Mouse (Mus musculus): ENCODE data around the gene Fgf8. TPM values are rescaled to one million over a fixed set of nuclear protein-coding genes. Genes with fewer than 3 reads are reported as not detected.

Fgf8 gene
- polyA plus RNA-seq, 1 experiment from 2014 or later = 20.8 TPM

DNA sequence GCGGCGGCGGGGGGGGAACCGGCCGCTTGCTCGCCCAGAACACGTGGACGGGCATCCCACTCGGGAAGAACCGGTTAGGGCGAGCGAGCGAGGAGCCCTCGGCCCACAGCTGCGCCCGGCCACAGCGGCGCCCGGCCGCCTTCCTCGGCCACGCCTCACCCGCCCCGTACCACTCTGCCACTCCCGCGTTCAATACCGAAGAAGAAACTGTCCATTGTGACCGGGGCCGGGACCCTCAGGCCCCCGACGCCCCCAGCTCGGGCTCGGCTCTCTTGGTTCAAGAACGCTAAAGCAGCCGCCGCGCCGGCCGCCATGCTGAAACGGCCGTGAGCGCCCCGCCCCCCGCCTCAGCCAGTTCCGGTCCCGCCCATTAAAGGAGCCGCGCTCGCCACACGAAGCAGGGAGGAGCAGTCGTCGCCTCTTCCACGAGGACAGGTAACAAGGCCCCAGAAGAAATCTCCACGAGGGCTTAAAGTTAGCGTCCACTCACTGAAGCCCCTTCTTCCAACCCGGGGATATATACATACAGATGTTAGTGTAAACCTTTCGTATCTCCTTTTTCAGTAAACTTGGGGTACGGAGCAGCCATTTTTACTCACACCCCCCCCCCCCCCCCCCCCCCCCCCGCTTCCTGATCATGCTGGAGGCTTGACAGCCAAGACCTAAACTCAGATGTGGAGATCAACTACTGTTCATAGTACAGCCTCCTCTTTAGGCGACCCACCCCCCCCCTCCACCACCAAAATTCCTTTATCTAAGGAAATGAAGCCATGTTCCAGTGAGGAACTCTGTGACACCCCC is 6.7 kb upstream of the Fgf8 start, which contains the start of gene Npm3:
TSS of gene Npm3 (minus strand) at position 349 of the 801 bp plus-strand sequence.
- peak within 1 kb of the TSS; percentile 97 for H3K4me2 ChIP-seq (ENCODE audit: low read length)
- peak; percentile 57 for ATAC-seq (replicated peaks; ENCODE audit: low FRiP score, low read depth)
- no peak for TF ChIP-seq CTCF (IDR thresholded peaks at IDR 0.05; ENCODE audit: low read depth)

DNA sequence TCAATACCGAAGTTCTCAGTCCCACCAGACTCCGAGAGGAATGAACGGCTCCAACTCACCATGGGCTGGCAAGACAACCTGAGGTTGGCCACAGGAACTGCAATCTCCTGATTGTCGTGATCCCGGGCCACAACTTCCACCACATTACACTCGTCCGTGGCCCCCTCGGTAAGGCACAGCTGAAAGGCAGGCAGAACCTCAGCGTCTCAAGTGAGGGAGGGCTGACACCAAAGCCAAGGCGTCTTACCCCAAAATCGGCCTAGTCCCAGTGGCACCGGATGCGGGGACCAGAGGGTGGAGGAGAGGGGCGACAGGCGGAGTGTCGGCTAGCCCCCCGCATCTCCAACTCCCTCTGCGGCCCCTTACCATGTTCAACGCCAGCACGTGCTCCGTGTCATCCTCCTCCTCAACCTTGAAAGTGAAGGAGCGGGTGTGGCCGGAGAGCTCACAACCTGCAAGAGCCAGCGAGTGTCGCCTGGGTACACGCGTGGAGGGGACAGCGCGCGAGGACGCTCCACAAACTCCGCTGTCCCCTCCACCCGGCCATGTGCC is 6.1 kb upstream of the Fgf8 start:
- DNase-seq (ENCODE audit: low spot score) (no peak), ATAC-seq (replicated peaks; ENCODE audit: low FRiP score, low read depth) (peak; percentile 16; the same call in 1 of the 2 replicates)
- Histone ChIP-seq H3K9ac (ENCODE audit: low read depth, low read length) (peak overlapping the region; percentile 84), H3K4me3 (replicated peaks; ENCODE audit: low read depth, low read length) (peak overlapping the region; percentile 78), H3K27ac (no peak overlapping the region), H3K36me3 (ENCODE audit: insufficient read depth, low read length) (peaks cover 14% of the 10 kb centered on the region; the same call in 1 of the 2 replicates), H3K9me3 (replicated peaks; ENCODE audit: low read length) (no peaks in the 10 kb centered on the region), H3K27me3 (ENCODE audit: insufficient read depth, low read length) (peaks cover 18% of the 10 kb centered on the region; the same call in 1 of the 2 replicates), H3K4me1 (replicated peaks; ENCODE audit: insufficient read depth, low read length) (peaks cover 18% of the 10 kb centered on the region), H3K4me2 (ENCODE audit: low read length) (peak overlapping the region; percentile 97)
- TF ChIP-seq CTCF (IDR thresholded peaks at IDR 0.05; ENCODE audit: low read depth) = no peak
- WGBS = under 1% methylated on average over 33 of the region's 33 CpGs

More for the DNA sequence above, 6.7 kb upstream of the Fgf8 start, which contains the start of gene Npm3:
- Histone ChIP-seq H3K27me3 (ENCODE audit: insufficient read depth, low read length) (peaks cover 15% of the 10 kb centered on the region; the same call in 1 of the 2 replicates), H3K9me3 (replicated peaks; ENCODE audit: low read length) (no peaks in the 10 kb centered on the region), H3K9ac (ENCODE audit: low read depth, low read length) (peak within 1 kb of the TSS; percentile 84), H3K27ac (no peak within 1 kb of the TSS), H3K4me3 (replicated peaks; ENCODE audit: low read depth, low read length) (peak within 1 kb of the TSS; percentile 78), H3K36me3 (ENCODE audit: insufficient read depth, low read length) (peaks cover 18% of the 10 kb centered on the region), H3K4me1 (replicated peaks; ENCODE audit: insufficient read depth, low read length) (peaks cover 18% of the 10 kb centered on the region)
- DNase-seq (ENCODE audit: low spot score) = peak; percentile 91
- WGBS = under 1% methylated on average over 51 of the region's 60 CpGs

DNA sequence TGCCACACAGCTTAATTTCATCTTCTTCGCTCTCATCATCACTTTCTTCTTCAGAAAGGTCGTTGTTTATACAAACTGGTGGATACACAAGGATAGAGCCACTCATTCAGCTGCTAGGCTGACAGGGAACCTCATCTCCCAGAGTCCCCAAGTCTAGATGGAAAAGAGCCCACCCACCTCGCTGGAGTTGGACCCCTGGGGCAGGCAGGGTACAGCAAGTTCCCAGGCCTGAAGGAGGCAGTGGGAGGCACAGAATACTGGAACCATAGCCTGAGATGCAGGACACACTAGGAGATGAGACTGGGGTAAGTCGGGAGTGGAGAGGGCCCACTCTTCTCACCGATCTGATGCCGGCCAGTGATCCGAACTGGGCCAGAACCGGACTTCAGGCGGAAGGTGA is 5.5 kb upstream of the Fgf8 start:
- Histone ChIP-seq H3K4me2 (ENCODE audit: low read length) (peak overlapping the region; percentile 97), H3K4me1 (replicated peaks; ENCODE audit: insufficient read depth, low read length) (peaks cover 18% of the 10 kb centered on the region), H3K9me3 (replicated peaks; ENCODE audit: low read length) (no peaks in the 10 kb centered on the region), H3K27me3 (ENCODE audit: insufficient read depth, low read length) (peaks cover 18% of the 10 kb centered on the region; the same call in 1 of the 2 replicates), H3K4me3 (replicated peaks; ENCODE audit: low read depth, low read length) (peak overlapping the region; percentile 78), H3K36me3 (ENCODE audit: insufficient read depth, low read length) (peaks cover 11% of the 10 kb centered on the region; the same call in 1 of the 2 replicates), H3K27ac (no peak overlapping the region), H3K9ac (ENCODE audit: low read depth, low read length) (no peak overlapping the region; the same call in 1 of the 2 replicates)
- 48% methylated on average over 9 of the region's 9 CpGs for WGBS
- no peak for ATAC-seq (replicated peaks; ENCODE audit: low FRiP score, low read depth)
- DNase-seq (ENCODE audit: low spot score) = no peak
- no peak for TF ChIP-seq CTCF (IDR thresholded peaks at IDR 0.05; ENCODE audit: low read depth)

DNA sequence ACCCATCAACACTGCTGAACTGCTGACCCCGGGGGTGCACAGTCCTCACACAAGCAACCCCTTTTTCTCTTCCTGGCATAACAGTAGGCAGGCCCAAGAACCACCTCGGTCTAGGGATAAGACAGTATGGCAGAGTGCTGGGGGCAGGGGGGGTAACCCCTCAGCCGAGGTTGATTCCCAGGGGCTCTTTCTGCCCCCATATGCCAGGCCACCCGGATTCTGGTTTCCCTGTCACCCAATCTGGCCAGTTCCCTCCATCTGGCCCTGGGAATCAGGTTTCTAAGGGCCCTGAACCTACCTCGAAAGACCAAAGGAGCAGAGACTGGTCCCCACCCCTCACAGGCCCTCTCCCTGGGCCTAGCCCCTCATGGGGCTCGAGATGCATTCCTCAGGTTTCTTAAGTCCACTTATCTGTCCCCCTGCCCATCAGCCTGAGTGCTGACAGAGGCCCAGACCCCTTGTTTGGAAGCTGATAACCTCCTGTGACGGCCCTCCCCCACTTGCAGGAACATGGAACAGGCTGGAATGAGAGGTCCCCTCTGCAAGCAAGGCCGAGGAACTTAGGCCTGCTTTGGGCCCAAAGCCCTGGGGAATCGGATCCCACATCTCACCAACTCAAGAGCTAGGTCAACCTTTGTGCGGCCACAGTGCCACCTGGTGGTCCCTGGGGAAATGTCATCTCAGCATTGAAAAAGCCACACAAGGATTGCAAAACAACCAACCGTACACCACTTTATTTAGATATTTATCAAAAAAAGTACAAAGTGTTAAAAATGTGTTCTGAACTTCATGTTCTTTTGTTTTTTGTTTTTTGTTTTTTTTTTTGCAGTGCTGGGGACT is 4.5 kb upstream of the Fgf8 start:
- 21% methylated on average over 11 of the region's 11 CpGs for WGBS
- Histone ChIP-seq H3K4me3 (replicated peaks; ENCODE audit: low read depth, low read length) (no peak overlapping the region), H3K9me3 (replicated peaks; ENCODE audit: low read length) (no peaks in the 10 kb centered on the region), H3K4me2 (ENCODE audit: low read length) (no peak overlapping the region), H3K4me1 (replicated peaks; ENCODE audit: insufficient read depth, low read length) (peaks cover 25% of the 10 kb centered on the region), H3K27ac (no peak overlapping the region), H3K9ac (ENCODE audit: low read depth, low read length) (no peak overlapping the region), H3K27me3 (ENCODE audit: insufficient read depth, low read length) (peaks cover 18% of the 10 kb centered on the region; the same call in 1 of the 2 replicates), H3K36me3 (ENCODE audit: insufficient read depth, low read length) (peaks cover 7% of the 10 kb centered on the region; the same call in 1 of the 2 replicates)
- ATAC-seq (replicated peaks; ENCODE audit: low FRiP score, low read depth) (0 out of 2 replicates have a peak, but pooled peaks have one; percentile 12), DNase-seq (ENCODE audit: low spot score) (peak; percentile 89)
- peak; percentile 92 for TF ChIP-seq CTCF (IDR thresholded peaks at IDR 0.05; ENCODE audit: low read depth)

DNA sequence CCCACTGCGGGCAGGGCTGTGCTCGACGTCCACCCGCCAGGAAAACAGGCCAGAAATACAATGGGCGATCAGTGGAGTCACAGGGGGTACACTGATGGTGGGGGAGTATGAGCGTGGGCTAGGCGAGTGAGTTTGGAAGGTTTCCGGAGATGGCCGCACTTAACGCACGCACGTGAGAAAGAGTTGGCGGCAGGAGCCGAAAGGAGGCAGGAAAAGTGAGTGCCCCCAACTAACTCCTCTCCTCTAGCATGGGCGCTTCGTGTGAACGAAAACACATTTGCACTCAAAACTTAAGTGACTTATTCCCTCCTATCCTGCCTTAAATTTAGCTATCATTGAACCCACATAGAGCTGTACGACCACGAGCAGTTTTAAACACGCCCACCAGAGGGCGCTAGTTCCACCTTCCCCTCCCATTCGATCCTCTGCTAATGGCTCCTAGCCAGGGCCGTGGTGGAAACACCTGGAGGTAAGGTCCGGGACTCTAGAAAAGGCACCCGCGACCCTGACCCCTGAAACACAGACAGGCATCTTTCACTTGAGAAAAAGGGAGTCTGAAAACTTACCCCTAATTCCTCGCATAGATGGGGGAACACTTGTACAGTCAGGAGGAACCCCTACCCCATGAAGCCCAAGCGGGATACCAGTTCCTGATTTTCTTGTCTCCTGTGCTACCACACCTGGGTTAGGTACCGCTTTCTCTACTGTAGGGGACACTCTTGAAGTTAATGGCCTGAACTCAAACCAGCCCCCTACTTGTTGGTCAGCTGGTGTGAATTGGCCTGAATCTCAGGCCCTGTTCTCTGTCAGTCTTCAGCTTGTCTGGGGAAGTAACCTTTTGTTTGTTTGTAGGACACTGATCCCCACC is 3.7 kb upstream of the Fgf8 start:
- 15% methylated on average over 29 of the region's 29 CpGs for whole genome bisulfite sequencing
- Histone ChIP-seq H3K4me2 (ENCODE audit: low read length) (no peak overlapping the region), H3K27ac (no peak overlapping the region), H3K27me3 (ENCODE audit: insufficient read depth, low read length) (peaks cover 22% of the 10 kb centered on the region; the same call in 1 of the 2 replicates), H3K36me3 (ENCODE audit: insufficient read depth, low read length) (0 out of 2 replicates have a peak, but pooled peaks cover 2% of the 10 kb centered on the region), H3K4me3 (replicated peaks; ENCODE audit: low read depth, low read length) (0 out of 2 replicates have a peak overlapping the region, but pooled peaks have one; percentile 4), H3K9me3 (replicated peaks; ENCODE audit: low read length) (no peaks in the 10 kb centered on the region), H3K9ac (ENCODE audit: low read depth, low read length) (no peak overlapping the region), H3K4me1 (replicated peaks; ENCODE audit: insufficient read depth, low read length) (peaks cover 25% of the 10 kb centered on the region)
- DNase-seq (ENCODE audit: low spot score) = peak; percentile 88
- 0 out of 2 replicates have a peak, but pooled peaks have one; percentile 1 for ATAC-seq (replicated peaks; ENCODE audit: low FRiP score, low read depth)
- peak; percentile 86 for TF ChIP-seq CTCF (IDR thresholded peaks at IDR 0.05; ENCODE audit: low read depth)
